Mouse (Mus musculus) lung, adult 18-20 months (tissue): ENCODE measurements around the gene Tlr9.

ENCODE experiments used
- DNase-seq, 2 experiments: peaks; one replicate each; pipeline ENCODE4 v3.0.0; 2022; ENCODE audit warnings: mixed read lengths in 2 of 2

The Tlr9 gene

DNA sequence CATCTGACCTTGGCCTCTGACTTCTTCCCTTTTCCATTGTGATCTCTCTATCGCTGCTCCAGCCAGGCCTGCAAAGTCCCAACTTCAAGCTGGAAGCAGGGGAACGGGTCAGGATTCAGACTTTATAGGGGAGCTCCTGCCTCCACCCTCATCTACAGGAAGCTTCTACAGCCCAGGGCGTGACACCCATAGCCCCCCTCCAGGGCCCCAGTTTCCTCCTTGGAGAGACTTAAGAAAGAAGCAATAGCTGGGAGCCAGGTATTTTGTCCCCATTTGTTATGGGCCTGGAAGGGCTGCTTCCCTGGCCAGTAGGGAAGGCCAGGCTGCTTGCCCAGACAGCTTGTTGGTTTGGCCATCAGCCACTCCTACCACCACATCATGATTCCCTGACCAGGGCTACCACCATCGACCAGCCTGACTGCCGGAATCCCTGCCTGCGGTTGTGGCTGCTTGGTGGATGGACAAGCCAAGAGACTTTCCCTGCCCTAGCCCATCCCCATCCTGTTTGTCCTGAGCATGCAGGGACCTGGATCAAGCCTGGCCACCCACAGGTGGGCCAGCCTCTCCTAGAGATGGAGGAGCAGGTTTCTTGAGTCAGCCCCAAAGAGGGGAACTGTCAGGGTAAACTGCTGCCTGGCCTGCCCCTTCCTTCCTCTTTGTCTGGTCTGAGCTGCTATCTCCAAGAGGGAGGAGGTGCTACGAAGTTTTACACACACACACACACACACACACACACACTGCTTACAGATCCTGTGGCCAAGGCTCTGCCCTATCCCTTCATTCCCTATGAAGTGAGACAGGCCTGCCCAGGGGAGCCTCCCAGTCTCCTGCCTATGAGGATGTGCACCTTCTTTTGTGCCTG lies 18.2 kb upstream of the Tlr9 start:
- no peak for DNase-seq

DNA sequence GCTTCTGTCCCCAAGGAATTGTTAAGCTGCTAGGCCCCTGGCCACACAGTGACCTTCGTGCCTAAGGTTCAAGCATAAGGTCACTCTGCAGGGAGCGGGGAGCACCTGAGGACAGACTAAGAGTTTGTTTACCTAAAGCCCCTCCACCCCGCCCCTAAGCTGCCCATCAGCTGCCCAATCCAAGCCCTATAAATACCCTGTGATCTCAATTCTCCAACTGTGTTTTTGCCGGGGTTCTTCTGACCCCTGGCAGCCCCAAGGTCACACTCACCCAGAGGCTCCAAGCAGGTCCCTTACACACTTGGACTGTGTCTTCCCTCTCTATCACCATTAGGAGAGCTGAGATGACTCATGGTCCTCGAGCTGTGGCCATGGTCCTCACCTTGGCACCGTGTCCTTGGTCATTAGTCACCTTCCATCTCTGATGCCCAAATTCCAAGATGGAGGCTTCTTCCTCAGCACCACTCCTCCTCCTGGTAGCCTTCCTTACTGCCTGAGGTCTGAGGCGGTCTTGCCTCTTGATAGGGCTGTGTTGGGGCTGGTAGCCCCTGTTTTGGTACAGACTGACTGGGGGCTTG lies 16.6 kb upstream of the Tlr9 start:
- no peak for DNase-seq

GRCm38 (mm10) chr9:106206515-106206914 lies 15.9 kb upstream of the Tlr9 start:
- DNase-seq, result no peak

DNA sequence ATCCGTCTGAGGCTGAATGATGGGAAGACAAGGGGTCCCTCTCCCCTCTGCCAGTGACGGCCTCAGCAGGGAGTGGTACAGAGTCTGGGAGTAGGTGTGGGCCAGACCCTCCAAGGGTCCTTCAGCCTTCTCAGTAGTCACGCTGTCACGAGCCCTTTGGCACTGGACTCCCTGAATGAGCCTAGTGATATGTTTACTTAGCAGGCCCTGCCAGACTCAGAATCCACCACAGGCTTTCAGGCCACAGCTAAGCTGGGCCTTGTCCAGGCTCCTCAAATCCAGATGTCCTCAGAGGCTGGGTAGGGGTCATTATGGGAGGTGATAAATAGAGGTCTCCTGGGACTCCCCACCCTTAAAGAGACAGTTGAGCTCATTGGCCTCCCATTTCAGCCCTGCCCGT lies 14.2 kb upstream of the Tlr9 start:
- peak in 1 of 2 experiments; percentile 46 for DNase-seq

GRCm38 (mm10) chr9:106209954-106210353 lies 12.4 kb upstream of the Tlr9 start:
- DNase-seq, result no peak

GRCm38 (mm10) chr9:106210853-106211609 lies 11.4 kb upstream of the Tlr9 start:
- peak in 1 of 2 experiments; percentile 38 for DNase-seq

GRCm38 (mm10) chr9:106211680-106212593 lies 10.5 kb upstream of the Tlr9 start:
- peak; percentile 79 to 85 for DNase-seq

DNA sequence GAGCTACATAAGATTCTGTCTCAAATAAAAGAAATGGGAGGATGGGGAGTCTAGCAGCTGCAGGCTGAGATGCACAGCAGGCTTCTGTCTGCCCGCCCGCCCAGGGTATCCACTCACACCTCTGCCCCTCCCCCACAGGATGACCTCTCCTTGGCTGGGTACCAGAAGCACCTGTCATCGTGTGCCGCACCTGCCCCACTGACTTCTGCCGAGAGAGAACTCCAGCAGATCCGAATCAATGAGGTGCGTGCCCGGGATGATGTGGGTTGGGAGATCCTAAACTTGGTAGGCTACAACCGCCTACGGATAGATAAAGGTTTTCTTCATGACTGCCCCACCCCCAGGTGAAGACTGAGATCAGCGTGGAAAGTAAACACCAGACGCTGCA lies 9.8 kb upstream of the Tlr9 start:
- DNase-seq, result no peak

DNA sequence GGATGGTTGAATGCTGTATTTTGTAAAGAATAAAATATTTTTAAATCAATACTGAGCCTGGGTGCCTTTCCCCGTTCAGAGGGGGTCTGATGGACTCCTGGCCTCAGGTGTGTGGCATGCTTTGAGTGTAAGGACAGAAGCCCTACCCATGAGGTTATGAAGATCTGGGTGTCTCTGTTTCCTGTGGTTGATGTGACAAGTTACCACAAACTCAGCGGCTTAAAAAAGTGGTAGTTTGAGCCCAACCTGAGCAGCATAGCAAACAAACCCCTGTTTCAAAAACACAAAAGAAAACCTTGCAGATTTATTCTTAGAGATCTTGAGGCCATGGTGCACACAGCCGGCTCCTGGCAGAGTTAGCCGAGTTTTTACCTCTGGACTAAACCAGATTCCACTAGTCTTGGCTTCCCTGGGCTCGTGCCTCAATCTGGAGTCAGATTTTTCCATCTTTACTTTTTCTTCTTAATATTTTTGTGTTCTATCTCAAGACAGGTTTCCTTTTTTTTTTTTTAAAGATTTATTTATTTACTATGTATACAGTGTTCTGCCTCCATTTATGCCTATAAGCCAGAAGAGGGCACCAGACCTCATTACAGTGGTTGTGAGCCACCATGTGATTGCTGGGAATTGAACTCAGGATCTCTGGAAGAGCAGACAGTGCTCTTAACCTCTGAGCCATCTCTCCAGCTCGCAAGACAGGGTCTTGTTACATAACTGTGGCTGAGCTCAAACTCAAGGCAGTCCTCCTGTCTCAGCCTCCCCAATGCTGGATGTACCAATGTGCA lies 6.9 kb upstream of the Tlr9 start:
- no peak for DNase-seq

DNA sequence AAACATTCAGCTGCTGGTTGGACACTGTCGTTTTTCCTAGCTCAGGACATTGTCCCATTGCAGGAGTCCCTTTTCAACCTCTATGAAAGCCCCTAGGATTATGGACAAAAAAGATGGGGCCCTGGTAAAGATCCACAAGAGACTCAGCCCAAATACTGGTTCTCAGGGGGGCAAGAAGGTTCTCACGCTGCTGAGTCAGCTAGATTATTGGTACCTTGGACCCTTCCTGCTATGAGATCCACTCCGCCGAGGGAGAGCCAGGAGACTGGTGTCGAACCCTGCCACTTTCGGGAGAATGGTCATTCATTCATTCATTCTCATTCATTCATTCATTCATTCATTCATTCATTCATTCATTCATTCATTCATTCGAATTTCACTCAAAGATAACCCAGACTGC lies 5.4 kb upstream of the Tlr9 start:
- no peak for DNase-seq

DNA sequence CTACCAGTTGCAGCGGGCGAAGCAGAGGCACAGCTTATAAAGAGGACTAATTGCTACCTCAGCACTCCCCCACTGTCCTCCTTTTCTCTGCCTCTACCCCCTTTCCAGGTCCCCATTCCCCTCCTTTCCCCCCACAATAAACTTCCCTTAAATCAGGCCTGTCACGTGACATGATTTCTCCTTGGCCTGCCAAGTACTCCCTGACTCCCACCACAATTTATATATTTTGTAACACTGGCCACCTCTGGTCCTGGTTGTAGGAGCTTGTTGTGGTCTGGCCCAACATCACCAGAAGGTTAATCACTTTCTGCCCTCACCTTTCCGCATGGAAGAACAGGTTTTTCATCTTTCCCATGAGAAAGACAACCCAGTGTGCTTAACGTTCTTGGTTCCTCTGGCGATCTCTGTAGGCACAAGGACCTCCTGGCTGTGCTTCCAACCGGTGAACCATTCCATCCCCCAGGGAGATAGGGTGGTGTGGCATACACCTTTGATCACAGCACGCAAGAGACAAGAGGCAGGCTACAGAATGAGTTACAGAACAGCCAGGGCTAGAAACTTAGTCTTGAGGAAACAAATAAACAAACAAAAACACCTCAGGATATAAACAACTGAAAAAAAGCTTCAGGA lies 1.4 kb upstream of the Tlr9 start:
- DNase-seq, result no peak

- no peak for DNase-seq
Observed at GRCm38 (mm10) chr9:106222994-106223393, 596 bp downstream of the Tlr9 start.

DNA sequence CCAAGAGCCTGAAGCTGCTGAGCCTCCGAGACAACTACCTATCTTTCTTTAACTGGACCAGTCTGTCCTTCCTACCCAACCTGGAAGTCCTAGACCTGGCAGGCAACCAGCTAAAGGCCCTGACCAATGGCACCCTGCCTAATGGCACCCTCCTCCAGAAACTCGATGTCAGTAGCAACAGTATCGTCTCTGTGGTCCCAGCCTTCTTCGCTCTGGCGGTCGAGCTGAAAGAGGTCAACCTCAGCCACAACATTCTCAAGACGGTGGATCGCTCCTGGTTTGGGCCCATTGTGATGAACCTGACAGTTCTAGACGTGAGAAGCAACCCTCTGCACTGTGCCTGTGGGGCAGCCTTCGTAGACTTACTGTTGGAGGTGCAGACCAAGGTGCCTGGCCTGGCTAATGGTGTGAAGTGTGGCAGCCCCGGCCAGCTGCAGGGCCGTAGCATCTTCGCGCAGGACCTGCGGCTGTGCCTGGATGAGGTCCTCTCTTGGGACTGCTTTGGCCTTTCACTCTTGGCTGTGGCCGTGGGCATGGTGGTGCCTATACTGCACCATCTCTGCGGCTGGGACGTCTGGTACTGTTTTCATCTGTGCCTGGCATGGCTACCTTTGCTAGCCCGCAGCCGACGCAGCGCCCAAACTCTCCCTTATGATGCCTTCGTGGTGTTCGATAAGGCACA lies 3.2 kb downstream of the Tlr9 start:
- DNase-seq, result no peak

DNA sequence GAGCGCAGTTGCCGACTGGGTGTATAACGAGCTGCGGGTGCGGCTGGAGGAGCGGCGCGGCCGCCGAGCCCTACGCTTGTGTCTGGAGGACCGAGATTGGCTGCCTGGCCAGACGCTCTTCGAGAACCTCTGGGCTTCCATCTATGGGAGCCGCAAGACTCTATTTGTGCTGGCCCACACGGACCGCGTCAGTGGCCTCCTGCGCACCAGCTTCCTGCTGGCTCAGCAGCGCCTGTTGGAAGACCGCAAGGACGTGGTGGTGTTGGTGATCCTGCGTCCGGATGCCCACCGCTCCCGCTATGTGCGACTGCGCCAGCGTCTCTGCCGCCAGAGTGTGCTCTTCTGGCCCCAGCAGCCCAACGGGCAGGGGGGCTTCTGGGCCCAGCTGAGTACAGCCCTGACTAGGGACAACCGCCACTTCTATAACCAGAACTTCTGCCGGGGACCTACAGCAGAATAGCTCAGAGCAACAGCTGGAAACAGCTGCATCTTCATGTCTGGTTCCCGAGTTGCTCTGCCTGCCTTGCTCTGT lies 3.8 kb downstream of the Tlr9 start:
- peak in 1 of 2 experiments; percentile 49 for DNase-seq

GRCm38 (mm10) chr9:106227790-106228429 lies 5.5 kb downstream of the Tlr9 start:
- peak in 1 of 2 experiments; percentile 52 for DNase-seq

DNA sequence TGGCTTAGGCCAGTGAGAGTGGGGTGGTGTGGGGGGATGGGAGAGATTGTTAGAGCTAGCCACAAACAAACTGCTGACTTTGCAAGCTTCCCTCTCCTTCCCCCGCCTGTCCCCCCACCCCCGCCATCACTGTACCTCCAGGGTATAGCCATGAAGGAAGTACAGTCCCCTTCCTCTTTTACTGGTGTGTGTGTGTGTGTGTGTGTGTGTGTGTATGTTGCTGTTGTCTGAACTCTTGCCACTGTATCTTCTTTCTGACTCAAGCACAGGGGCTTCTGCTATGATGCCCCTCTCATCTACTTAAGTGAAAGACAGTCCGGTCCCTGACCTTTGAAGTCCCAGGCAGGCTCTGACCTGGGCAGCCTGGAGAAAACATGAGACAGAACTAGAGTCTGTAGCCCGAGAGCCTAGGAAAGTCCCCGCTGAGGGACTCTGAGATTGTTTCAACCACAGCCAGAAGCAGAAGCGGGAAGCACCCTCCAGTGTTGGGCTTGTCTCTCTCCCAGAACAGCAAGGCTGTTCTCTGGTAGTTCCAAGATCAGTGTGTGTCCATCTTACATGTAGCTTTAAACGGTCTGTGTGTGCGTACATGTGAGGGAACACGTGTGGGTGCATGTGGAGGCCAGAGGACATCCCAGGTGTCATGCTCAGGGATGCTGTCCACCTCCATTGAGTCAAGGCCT lies 7.8 kb downstream of the Tlr9 start:
- no peak for DNase-seq

DNA sequence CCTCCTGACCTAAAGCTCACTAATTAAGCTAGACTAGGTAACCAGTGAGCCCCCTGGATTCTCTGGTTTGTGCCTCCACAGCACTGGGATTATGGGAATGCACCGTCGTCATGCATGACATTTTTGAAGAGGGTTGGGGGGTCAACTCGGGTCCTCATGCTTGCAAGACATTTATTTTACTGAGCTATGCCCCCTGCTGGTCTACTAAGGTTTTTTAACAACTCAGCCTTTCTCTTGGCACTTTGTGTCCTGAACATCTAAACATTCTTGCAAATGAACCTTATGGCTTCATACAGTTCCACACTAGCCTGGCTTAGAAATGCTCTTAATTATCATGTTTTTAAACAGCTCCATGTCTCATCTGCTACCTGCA lies 8.3 kb downstream of the Tlr9 start:
- DNase-seq, result no peak

GRCm38 (mm10) chr9:106231220-106231619 lies 8.8 kb downstream of the Tlr9 start:
- peak in 1 of 2 experiments; percentile 70 for DNase-seq

DNA sequence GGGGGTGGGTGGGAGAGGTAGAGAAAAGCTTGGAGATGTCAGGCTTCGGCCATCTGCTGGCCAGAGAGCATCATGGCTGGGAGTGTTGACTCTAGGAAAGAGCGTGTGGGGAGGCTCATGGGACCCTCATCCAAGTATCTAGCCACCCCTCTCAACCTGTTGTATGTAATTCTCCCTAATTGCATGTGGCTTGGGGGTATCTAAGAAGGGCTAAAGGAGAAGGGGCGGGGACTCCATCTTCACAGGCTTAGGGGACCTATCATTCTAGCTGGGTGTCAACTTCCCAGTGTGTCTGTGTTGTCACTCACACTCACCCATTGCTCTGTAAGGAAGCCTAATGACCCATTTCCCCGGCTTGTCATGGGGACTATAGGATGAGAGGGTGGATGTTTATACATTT lies 9.4 kb downstream of the Tlr9 start:
- DNase-seq, result no peak
